8 mouse cellular contexts compared by ENCODE assay signal in genomic region chr2:167628872-167629271, GRCm38 (mm10). TPM values are rescaled to one million over a fixed set of nuclear protein-coding genes. Genes with fewer than 3 reads are reported as not detected.
A peak's percentile ranks its signal among the peaks of the same experiment; 100 is the strongest.
DNase-seq lines count a peak whose midpoint lies in the region; ATAC-seq and TF ChIP-seq lines count a peak whose summit lies in the region.

No protein-coding gene starts in this region.

- no peak for DNase-seq in hindbrain, embryonic 11.5 days (ENCODE audit: low spot score)
- no peak for DNase-seq in hindbrain, embryonic 14.5 days (ENCODE audit: low spot score)
- peak; percentile 97 for DNase-seq in c-Kit-negative CD71-positive TER-119-positive erythroid progenitor cells, embryonic 14.5 days (ENCODE audit: low read depth, low spot score)
- DNase-seq in heart, postnatal 4 days: peak; percentile 69
- peak; percentile 74 to 80 for DNase-seq in lung, adult 18-20 months
- DNase-seq in stomach, postnatal 0 days (ENCODE audit: low spot score): peak; percentile 79
- no peak for DNase-seq in left cerebral cortex, adult 9 months (ENCODE audit: low spot score in 2 of 2)
- no peak for DNase-seq in urinary bladder, postnatal 10 days (ENCODE audit: low spot score)

- 77% methylated on average over 4 of the region's 4 CpGs for WGBS in hindbrain, embryonic 11.5 days
- 52% methylated on average over 4 of the region's 4 CpGs for WGBS in hindbrain, embryonic 14.5 days
- 28% methylated on average over 4 of the region's 4 CpGs for WGBS in stomach, postnatal 0 days

- H3K9me3 ChIP-seq in hindbrain, embryonic 11.5 days (ENCODE audit: control insufficient read depth, low read length): no peaks in the 10 kb centered on the region
- H3K9me3 ChIP-seq in hindbrain, embryonic 14.5 days (ENCODE audit: control insufficient read depth, low read length): no peaks in the 10 kb centered on the region
- H3K9me3 ChIP-seq in stomach, postnatal 0 days (ENCODE audit: control insufficient read depth, low read length): no peaks in the 10 kb centered on the region

- peaks cover 12% of the 10 kb centered on the region for H3K4me1 ChIP-seq in hindbrain, embryonic 11.5 days (replicated peaks; ENCODE audit: control insufficient read depth, insufficient read depth, low read length)
- peaks cover 28% of the 10 kb centered on the region for H3K4me1 ChIP-seq in hindbrain, embryonic 14.5 days (replicated peaks; ENCODE audit: control insufficient read depth, insufficient read depth, low read length)
- peaks cover 13% of the 10 kb centered on the region for H3K4me1 ChIP-seq in stomach, postnatal 0 days (replicated peaks; ENCODE audit: control insufficient read depth, insufficient read depth)

- no peak for TF ChIP-seq EP300 in stomach, postnatal 0 days (optimal IDR thresholded peaks at IDR 0.05)

- no peak overlapping the region for H3K4me2 ChIP-seq in hindbrain, embryonic 11.5 days (replicated peaks; ENCODE audit: low read depth, low read length)
- no peak overlapping the region for H3K4me2 ChIP-seq in hindbrain, embryonic 14.5 days (replicated peaks)
- no peak overlapping the region for H3K4me2 ChIP-seq in stomach, postnatal 0 days (replicated peaks; ENCODE audit: low read depth)

- no peaks in the 10 kb centered on the region for H3K36me3 ChIP-seq in hindbrain, embryonic 11.5 days (ENCODE audit: control insufficient read depth, insufficient read depth, low read length)
- H3K36me3 ChIP-seq in hindbrain, embryonic 14.5 days (replicated peaks; ENCODE audit: control insufficient read depth, insufficient read depth): no peaks in the 10 kb centered on the region; the same call in 1 of the 2 replicates
- H3K36me3 ChIP-seq in stomach, postnatal 0 days (ENCODE audit: control insufficient read depth, insufficient read depth, low read length): peaks cover 6% of the 10 kb centered on the region; the same call in 1 of the 2 replicates

- no peak for ATAC-seq in hindbrain, embryonic 11.5 days (ENCODE audit: low FRiP score)
- no peak for ATAC-seq in hindbrain, embryonic 14.5 days (ENCODE audit: low FRiP score)
- no peak for ATAC-seq in stomach, postnatal 0 days (ENCODE audit: low FRiP score, low TSS enrichment)

- no peaks in the 10 kb centered on the region for H3K27me3 ChIP-seq in hindbrain, embryonic 11.5 days (ENCODE audit: control insufficient read depth, insufficient read depth, low read length)
- H3K27me3 ChIP-seq in hindbrain, embryonic 14.5 days (ENCODE audit: control insufficient read depth, insufficient read depth, low read length): no peaks in the 10 kb centered on the region
- H3K27me3 ChIP-seq in stomach, postnatal 0 days (ENCODE audit: control insufficient read depth, insufficient read depth, low read length): no peaks in the 10 kb centered on the region

- no peak overlapping the region for H3K4me3 ChIP-seq in hindbrain, embryonic 11.5 days (ENCODE audit: low read depth, low read length)
- no peak overlapping the region for H3K4me3 ChIP-seq in hindbrain, embryonic 14.5 days (replicated peaks; ENCODE audit: low read length)
- no peak overlapping the region for H3K4me3 ChIP-seq in stomach, postnatal 0 days (ENCODE audit: low read depth, low read length)

- H3K27ac ChIP-seq in hindbrain, embryonic 11.5 days (ENCODE audit: low read depth, low read length): 0 out of 2 replicates have a peak overlapping the region, but pooled peaks have one; percentile 6
- H3K27ac ChIP-seq in hindbrain, embryonic 14.5 days: no peak overlapping the region
- peak overlapping the region; percentile 53 for H3K27ac ChIP-seq in stomach, postnatal 0 days (replicated peaks)

- H3K9ac ChIP-seq in hindbrain, embryonic 11.5 days (ENCODE audit: low read depth, low read length): no peak overlapping the region
- H3K9ac ChIP-seq in hindbrain, embryonic 14.5 days: no peak overlapping the region
- H3K9ac ChIP-seq in stomach, postnatal 0 days (ENCODE audit: low read length): 0 out of 2 replicates have a peak overlapping the region, but pooled peaks have one; percentile 8

- TF ChIP-seq CTCF in stomach, postnatal 0 days (IDR thresholded peaks at IDR 0.05; ENCODE audit: low read depth): no peak

RNA-seq across cellular contexts. Expression of gene Ube2v1, which starts 3.0 kb away (rescaled TPM):
- polyA plus RNA-seq in hindbrain, embryonic 11.5 days (2014; fragmentation: Nextera tagmentation; extraction: Ambion mirVana): 237 and 257 TPM in 2 replicates
- 302 and 313 TPM in 2 replicates for polyA plus RNA-seq in hindbrain, embryonic 14.5 days (2014; fragmentation: Nextera tagmentation; extraction: Ambion mirVana)
- total RNA-seq in heart, postnatal 4 days (2021): 100 to 1,000 TPM; 131 to 137 TPM
- polyA plus RNA-seq in stomach, postnatal 0 days (2015; fragmentation: Nextera tagmentation; extraction: Ambion mirVana): 234 and 253 TPM in 2 replicates

RNA-seq across cellular contexts. Expression of gene Gm20431, which starts 32.4 kb away (rescaled TPM):
- polyA plus RNA-seq in hindbrain, embryonic 11.5 days (2014; fragmentation: Nextera tagmentation; extraction: Ambion mirVana): 4.0 and 8.4 TPM in 2 replicates
- 15.5 and 19.8 TPM in 2 replicates for polyA plus RNA-seq in hindbrain, embryonic 14.5 days (2014; fragmentation: Nextera tagmentation; extraction: Ambion mirVana)
- total RNA-seq in heart, postnatal 4 days (2021): 10 to 100 TPM; 23.0 to 26.1 TPM
- polyA plus RNA-seq in stomach, postnatal 0 days (2015; fragmentation: Nextera tagmentation; extraction: Ambion mirVana): 13.4 and 14.1 TPM in 2 replicates

RNA-seq across cellular contexts. Expression of gene Cebpb, which starts 59.8 kb away (rescaled TPM):
- 1.5 and 3.1 TPM in 2 replicates for polyA plus RNA-seq in hindbrain, embryonic 11.5 days (2014; fragmentation: Nextera tagmentation; extraction: Ambion mirVana)
- polyA plus RNA-seq in hindbrain, embryonic 14.5 days (2014; fragmentation: Nextera tagmentation; extraction: Ambion mirVana): 3.5 and 3.6 TPM in 2 replicates
- 10 to 100 TPM; 15.9 to 16.6 TPM for total RNA-seq in heart, postnatal 4 days (2021)
- polyA plus RNA-seq in stomach, postnatal 0 days (2015; fragmentation: Nextera tagmentation; extraction: Ambion mirVana): 55.0 and 60.2 TPM in 2 replicates

Comparison
In these comparisons a context has a peak if more than half of its experiments do, and no peak if none do; other contexts are left out.
1. DNase-seq: peak in c-Kit-negative CD71-positive TER-119-positive erythroid progenitor cells, embryonic 14.5 days (single experiment), heart, postnatal 4 days (single experiment), lung, adult 18-20 months (2 of 2) and stomach, postnatal 0 days (single experiment); none in hindbrain, embryonic 11.5 days (single experiment), hindbrain, embryonic 14.5 days (single experiment), left cerebral cortex, adult 9 months (0 of 2) and urinary bladder, postnatal 10 days (single experiment).
2. RNA of gene Cebpb, which starts 59.8 kb away (polyA plus RNA-seq): 55.0 to 60.2 TPM in stomach, postnatal 0 days; 3.5 to 3.6 TPM in hindbrain, embryonic 14.5 days and 1.5 to 3.1 TPM in hindbrain, embryonic 11.5 days; every median in the first group is over 10 times any median in the second.